Mouse (Mus musculus) MEL (cell line): ENCODE results near the gene Cstf1. TPM values are rescaled to one million over a fixed set of nuclear protein-coding genes. Genes with fewer than 3 reads are reported as not detected.

Experiments
- DNase-seq: peaks from one replicate; pipeline ENCODE4 v3.0.0; 2011; ENCODE audit warnings: low read depth, low spot score
- H3K27ac ChIP-seq: 2 replicates; pipeline ENCODE4 v1.5.1; 2012; ENCODE audit warnings: low read depth, mild to moderate bottlenecking, control low read depth, low read length, moderate library complexity; ENCODE audit not compliant: control insufficient read depth
- H3K27me3 ChIP-seq, 2 experiments: fragments of 150-350 bp in 1 of 2; sonication (generic) in 1 of 2; 2 replicates each; pipeline ENCODE4 v1.6.1; 2012; ENCODE audit warnings: low read length in 2 of 2, mild to moderate bottlenecking in 2 of 2, improper control_type of control experiment in 1 of 2, moderate library complexity in 1 of 2; ENCODE audit not compliant: insufficient read depth in 2 of 2, control insufficient read depth in 1 of 2
- H3K36me3 ChIP-seq, 2 experiments: 2 replicates each; pipeline ENCODE4 v1.6.1; 2012 to 2014; ENCODE audit warnings: low read length in 2 of 2, improper control_type of control experiment in 1 of 2, inconsistent platforms in 1 of 2, mild to moderate bottlenecking in 1 of 2; ENCODE audit not compliant: insufficient read depth in 2 of 2, control insufficient read depth in 1 of 2
- H3K4me1 ChIP-seq, 2 experiments: fragments of 150-350 bp in 1 of 2; sonication (generic) in 1 of 2; 2 replicates each; pipeline ENCODE4 v1.6.1; 2012; ENCODE audit warnings: low read length in 2 of 2, improper control_type of control experiment in 1 of 2, mild to moderate bottlenecking in 1 of 2; ENCODE audit not compliant: insufficient read depth in 2 of 2, control insufficient read depth in 1 of 2
- H3K4me3 ChIP-seq, 2 experiments: fragments of 150-350 bp in 1 of 2; sonication (generic) in 1 of 2; 2 replicates each; pipeline ENCODE4 v1.5.1; 2012; ENCODE audit warnings: low read depth in 2 of 2, low read length in 2 of 2, mild to moderate bottlenecking in 2 of 2, moderate library complexity in 2 of 2, control low read depth in 1 of 2, improper control_type of control experiment in 1 of 2; ENCODE audit not compliant: control insufficient read depth in 1 of 2, insufficient read depth in 1 of 2
- H3K79me2 ChIP-seq: 2 replicates; pipeline ENCODE4 v1.6.1; 2012; ENCODE audit warnings: mild to moderate bottlenecking, low read length, moderate library complexity; ENCODE audit not compliant: control insufficient read depth, poor library complexity, insufficient read depth
- H3K9ac ChIP-seq: 2 replicates; pipeline ENCODE4 v1.6.1; 2012; ENCODE audit warnings: low read depth, mild to moderate bottlenecking, control low read depth, low read length, moderate library complexity; ENCODE audit not compliant: control insufficient read depth, poor library complexity, severe bottlenecking
- H3K9me3 ChIP-seq: fragments of 150-350 bp; sonication (generic); replicated peaks from 2 replicates; pipeline ENCODE4 v1.6.1; 2012; ENCODE audit warnings: mild to moderate bottlenecking, low read length, improper control_type of control experiment, moderate library complexity; ENCODE audit not compliant: insufficient read depth
- E2F4 ChIP-seq: IDR thresholded peaks from 2 replicates; pipeline ENCODE4 v1.6.1; 2011; ENCODE audit warnings: low read depth, low read length, improper control_type of control experiment, borderline replicate concordance
- EP300 ChIP-seq, 2 experiments: IDR thresholded peaks; 2 replicates each; pipeline ENCODE4 v1.6.1; 2011; ENCODE audit warnings: improper control_type of control experiment in 2 of 2, low read length in 2 of 2, low read depth in 1 of 2, mild to moderate bottlenecking in 1 of 2
- GABPA ChIP-seq: IDR thresholded peaks from 2 replicates; pipeline ENCODE4 v1.6.1; 2012; ENCODE audit warnings: low read depth, mild to moderate bottlenecking, inconsistent platforms, low read length, improper control_type of control experiment, moderate library complexity
- GATA1 ChIP-seq: IDR thresholded peaks from 2 replicates; pipeline ENCODE4 v1.6.1; 2011; ENCODE audit warnings: low read depth, low read length, improper control_type of control experiment
- HCFC1 ChIP-seq: IDR thresholded peaks from 2 replicates; pipeline ENCODE4 v1.6.1; 2012; ENCODE audit warnings: low read depth, mild to moderate bottlenecking, inconsistent platforms, low read length, improper control_type of control experiment, moderate library complexity
- MAX ChIP-seq: IDR thresholded peaks from 2 replicates; pipeline ENCODE4 v1.6.1; 2011; ENCODE audit warnings: low read length, improper control_type of control experiment
- MAZ ChIP-seq: IDR thresholded peaks from 2 replicates; pipeline ENCODE4 v1.6.1; 2012; ENCODE audit warnings: low read depth, mild to moderate bottlenecking, inconsistent platforms, low read length, improper control_type of control experiment
- MXI1 ChIP-seq: IDR thresholded peaks from 2 replicates; pipeline ENCODE4 v1.6.1; 2011; ENCODE audit warnings: mild to moderate bottlenecking, low read depth, low read length, improper control_type of control experiment
- MYC ChIP-seq: IDR thresholded peaks from 2 replicates; pipeline ENCODE4 v1.6.1; 2011; ENCODE audit warnings: low read depth, mild to moderate bottlenecking, low read length, improper control_type of control experiment, moderate library complexity
- NRF1 ChIP-seq: IDR thresholded peaks from 2 replicates; pipeline ENCODE4 v1.6.1; 2014; ENCODE audit warnings: low read depth, mild to moderate bottlenecking, inconsistent platforms, low read length, improper control_type of control experiment, moderate library complexity; ENCODE audit not compliant: poor library complexity, insufficient read depth, severe bottlenecking
- POLR2AphosphoS2 ChIP-seq: IDR thresholded peaks from 2 replicates; pipeline ENCODE4 v1.6.1; 2011; ENCODE audit warnings: low read length, improper control_type of control experiment
- POLR2AphosphoS5 ChIP-seq: IDR thresholded peaks from 2 replicates; pipeline ENCODE4 v1.6.1; 2012; ENCODE audit warnings: low read depth, borderline replicate concordance, mild to moderate bottlenecking, inconsistent platforms, low read length, moderate library complexity, mixed read lengths
- RCOR1 ChIP-seq: IDR thresholded peaks from 2 replicates; pipeline ENCODE4 v1.6.1; 2012; ENCODE audit warnings: low read depth, mild to moderate bottlenecking, inconsistent platforms, low read length, improper control_type of control experiment
- SIN3A ChIP-seq: IDR thresholded peaks from 2 replicates; pipeline ENCODE4 v1.6.1; 2012; ENCODE audit warnings: low read length, improper control_type of control experiment, inconsistent platforms
- SMC3 ChIP-seq: IDR thresholded peaks from 2 replicates; pipeline ENCODE4 v1.6.1; 2011; ENCODE audit warnings: low read depth, low read length, improper control_type of control experiment
- TCF12 ChIP-seq: IDR thresholded peaks from 2 replicates; pipeline ENCODE4 v1.6.1; 2014; ENCODE audit warnings: low read depth, mild to moderate bottlenecking, inconsistent platforms, low read length, improper control_type of control experiment, moderate library complexity
- UBTF ChIP-seq: IDR thresholded peaks from 2 replicates; pipeline ENCODE4 v1.6.1; 2012; ENCODE audit warnings: low read depth, mild to moderate bottlenecking, inconsistent platforms, low read length, improper control_type of control experiment, moderate library complexity, borderline replicate concordance; ENCODE audit not compliant: insufficient read depth
- USF2 ChIP-seq, 2 experiments: IDR thresholded peaks; 2 replicates each; pipeline ENCODE4 v1.6.1; 2011 to 2012; ENCODE audit warnings: improper control_type of control experiment in 2 of 2, low read length in 2 of 2, borderline replicate concordance in 1 of 2, inconsistent platforms in 1 of 2, low read depth in 1 of 2, mild to moderate bottlenecking in 1 of 2; ENCODE audit not compliant: insufficient read depth in 1 of 2
- ZC3H11A ChIP-seq: IDR thresholded peaks from 2 replicates; pipeline ENCODE4 v1.6.1; 2012; ENCODE audit warnings: low read depth, mild to moderate bottlenecking, inconsistent platforms, low read length, improper control_type of control experiment
- ZMIZ1 ChIP-seq: IDR thresholded peaks from 2 replicates; pipeline ENCODE4 v1.6.1; 2012; ENCODE audit warnings: low read depth, mild to moderate bottlenecking, inconsistent platforms, low read length, improper control_type of control experiment, moderate library complexity
- polyA plus RNA-seq, 2 experiments: library from polyadenylated mRNA; stranded (reverse) in 1 of 2; unstranded in 1 of 2; fragments of >175 nt in 1 of 2; fragments of >200 nt in 1 of 2; gene quantifications; 2 replicates each; pipeline versions ENCODE4 v1.2.1 to v1.2.4; 2012; ENCODE audit warnings: low replicate concordance in 2 of 2, low read depth in 1 of 2; ENCODE audit not compliant: insufficient read length in 2 of 2, insufficient read depth in 1 of 2, missing spikeins in 1 of 2
- total RNA-seq: library from RNA; depleted of rRNA; stranded (reverse); fragments of 300-350 nt; gene quantifications from 2 replicates; pipeline ENCODE4 v1.2.3, GENCODE M21; 2012

Cstf1 gene
- total and polyA plus RNA-seq, 3 experiments: 66.9 to 105 (median 77.4) TPM

DNA sequence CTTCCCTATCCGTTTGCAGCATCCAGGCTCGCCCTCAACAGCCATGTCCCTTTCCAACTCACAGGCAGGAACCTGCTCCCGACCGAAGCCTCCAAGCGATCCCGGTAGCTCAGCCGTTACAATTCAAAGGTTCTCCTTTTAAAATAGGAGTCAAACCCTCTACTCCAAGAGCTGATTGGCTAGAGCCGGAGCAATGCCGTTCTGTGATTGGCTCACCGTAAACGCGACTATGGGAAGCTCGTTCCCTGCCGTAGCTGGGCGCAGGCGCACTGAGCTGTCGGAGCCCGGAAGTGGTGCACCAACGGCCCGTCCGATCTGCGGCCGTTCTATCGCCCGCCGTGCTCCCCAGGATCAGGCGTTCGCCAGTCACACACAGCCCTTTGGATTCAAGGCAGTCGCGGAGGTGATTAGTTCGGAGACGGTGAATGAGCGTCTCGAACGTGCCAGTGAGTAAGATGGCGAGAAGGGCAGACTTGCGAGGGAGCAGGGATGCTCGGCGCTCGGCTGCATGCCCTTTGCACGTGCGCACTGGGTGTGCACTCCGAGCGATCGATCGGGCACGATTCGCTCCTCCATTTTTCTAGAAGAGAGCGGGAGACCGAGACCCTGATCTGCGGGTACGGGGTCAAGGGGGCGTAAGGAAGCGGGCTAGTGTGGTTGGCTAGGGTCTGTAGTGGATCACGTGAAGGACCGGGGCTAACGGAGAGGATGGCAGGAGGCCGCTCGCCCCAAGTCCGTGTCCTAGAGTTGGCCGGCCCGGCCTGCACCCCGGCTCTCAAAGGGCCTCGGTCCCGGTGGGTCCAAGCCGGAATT, at the start of gene Cstf1, which contains the start of gene Aurka (continued):
- peak; percentile 82 for TF ChIP-seq ZMIZ1
- no peak for TF ChIP-seq SMC3
- TF ChIP-seq POLR2AphosphoS5: no peak; the same call in 1 of the 2 replicates
- peak; percentile 74 for TF ChIP-seq TCF12
- no peak for TF ChIP-seq GABPA

- Histone ChIP-seq H3K27me3 (no peaks in the 10 kb centered on the region; a peak in 1 of 4 replicates), H3K36me3 (no peaks in the 10 kb centered on the region), H3K27ac (no peak overlapping the region), H3K9ac (no peak overlapping the region), H3K4me3 (no peak overlapping the region), H3K4me1 (no peaks in the 10 kb centered on the region), H3K9me3 (no peaks in the 10 kb centered on the region), H3K79me2 (no peaks in the 10 kb centered on the region)
- TF ChIP-seq MAZ (no peak), RCOR1 (0 out of 2 replicates have a peak, but pooled peaks have one; percentile 14), SIN3A (peak; percentile 67), MXI1 (peak; percentile 87), SMC3 (peak; percentile 32; the same call in 1 of the 2 replicates), MYC (no peak), EP300 (IDR thresholded peaks at IDR 0.05; ENCODE audit: low read depth in 1 of 2, low read length in 2 of 2) (peak in 1 of 2 experiments; percentile 20; a peak in 1 of 4 replicates), HCFC1 (no peak), MAX (peak; percentile 71)
- peak; percentile 71 for DNase-seq
Observed at GRCm38 (mm10) chr2:172320878-172321277, 49.6 kb upstream of the Cstf1 start.

DNA sequence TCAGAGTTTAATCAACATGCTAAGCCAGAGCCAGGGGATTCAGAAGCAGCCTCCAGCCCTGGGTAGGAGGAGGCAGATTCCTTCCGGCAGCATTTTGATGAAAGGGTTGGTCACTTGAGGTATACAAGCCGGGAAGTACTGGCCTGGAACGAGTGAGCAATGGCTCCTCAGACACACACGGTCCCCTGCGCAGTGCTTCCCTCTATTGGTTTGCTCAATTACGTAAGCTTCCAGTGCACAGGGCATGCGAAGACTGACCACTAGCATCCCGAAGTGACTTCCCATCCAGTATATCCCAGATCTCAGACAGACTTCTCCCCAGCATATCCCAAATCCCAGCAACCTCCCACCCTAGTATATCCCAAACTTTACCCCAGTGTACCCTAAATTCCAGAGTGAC, 42.2 kb upstream of the Cstf1 start:
- Histone ChIP-seq H3K9me3 (no peaks in the 10 kb centered on the region), H3K27ac (no peak overlapping the region), H3K9ac (no peak overlapping the region), H3K36me3 (no peaks in the 10 kb centered on the region), H3K4me3 (no peak overlapping the region), H3K79me2 (no peaks in the 10 kb centered on the region), H3K4me1 (no peaks in the 10 kb centered on the region), H3K27me3 (peaks cover 0 to 1% of the 10 kb centered on the region in 2 experiments; a peak in 2 of 4 replicates)
- no peak for TF ChIP-seq HCFC1
- TF ChIP-seq NRF1: no peak
- no peak for TF ChIP-seq POLR2AphosphoS2
- no peak for TF ChIP-seq USF2 (IDR thresholded peaks at IDR 0.05; ENCODE audit: borderline replicate concordance in 1 of 2, insufficient read depth in 1 of 2, low read depth in 1 of 2, low read length in 2 of 2)
- TF ChIP-seq UBTF: no peak
- TF ChIP-seq MAX: no peak
- no peak for TF ChIP-seq E2F4
- no peak for TF ChIP-seq POLR2AphosphoS5
- no peak for TF ChIP-seq GATA1
- no peak for TF ChIP-seq ZC3H11A
- TF ChIP-seq MXI1: no peak
- DNase-seq: no peak
